Comparison of ENCODE assay signal across 8 mouse cellular contexts in the genomic region with DNA sequence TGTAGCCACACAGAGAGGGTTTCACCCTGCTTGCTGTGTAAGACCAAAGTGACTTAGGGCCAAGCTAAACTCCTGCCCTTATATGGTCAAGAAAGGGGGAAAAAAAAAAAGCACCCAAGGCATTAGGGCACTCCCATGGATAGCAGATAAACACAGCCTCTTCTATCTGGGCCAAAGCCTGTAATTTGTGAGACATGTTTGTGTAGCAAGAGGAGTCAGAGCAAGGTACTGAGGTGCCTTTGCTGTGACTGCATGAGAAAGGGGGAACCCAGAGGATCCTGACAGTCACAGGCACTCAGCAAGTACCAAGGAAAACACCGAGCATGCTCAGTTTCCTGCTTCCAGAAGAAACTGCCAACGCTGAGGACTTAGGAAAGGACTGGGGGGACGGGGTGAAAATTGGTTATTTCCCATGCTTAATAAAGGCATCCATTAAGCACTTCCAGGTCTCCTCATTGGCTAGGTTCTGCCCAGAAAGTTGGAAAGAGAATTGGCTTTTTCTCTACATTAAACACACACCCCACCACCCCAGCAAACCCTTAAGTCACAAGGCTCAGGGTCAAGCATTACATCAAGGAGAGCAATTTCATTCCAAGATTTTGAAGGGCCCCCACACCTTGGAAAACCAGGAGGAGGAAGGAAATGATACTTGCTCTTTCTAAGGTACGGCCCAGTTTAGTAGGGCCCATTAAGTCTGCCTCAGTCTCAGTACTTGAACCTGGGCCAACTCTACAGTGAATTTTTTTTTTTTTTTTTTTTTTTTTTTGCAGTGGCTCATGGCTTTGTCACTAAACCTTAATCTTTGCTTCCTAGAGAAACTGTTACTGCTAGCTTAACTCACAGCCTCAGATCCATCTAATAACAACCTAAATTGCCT. TPM values are rescaled to one million over a fixed set of nuclear protein-coding genes. Genes with fewer than 3 reads are reported as not detected.
DNase-seq lines count a peak whose midpoint lies in the region; ATAC-seq and TF ChIP-seq lines count a peak whose summit lies in the region.

No protein-coding gene starts in this region.

- H3K4me1 ChIP-seq in embryonic fibroblast, embryonic 13.5 days (ENCODE audit: control insufficient read depth, insufficient read depth, low read length) = peaks cover 23% of the 10 kb centered on the region
- peaks cover 35% of the 10 kb centered on the region for H3K4me1 ChIP-seq in midbrain, embryonic 14.5 days (ENCODE audit: control insufficient read depth, insufficient read depth, low read length)

- peak overlapping the region; percentile 67 for H3K27ac ChIP-seq in embryonic fibroblast, embryonic 13.5 days (ENCODE audit: insufficient read depth, low read length)
- no peak overlapping the region for H3K27ac ChIP-seq in midbrain, embryonic 14.5 days (replicated peaks; ENCODE audit: low read depth, low read length)

- ATAC-seq in midbrain, embryonic 14.5 days (ENCODE audit: low FRiP score, low TSS enrichment) = no peak

- H3K9me3 ChIP-seq in midbrain, embryonic 14.5 days (ENCODE audit: control insufficient read depth, low read length) = no peaks in the 10 kb centered on the region

- peak overlapping the region; percentile 10; the same call in 1 of the 2 replicates for H3K9ac ChIP-seq in midbrain, embryonic 14.5 days (replicated peaks; ENCODE audit: low read length)

- no peak for TF ChIP-seq CTCF in embryonic fibroblast, embryonic 13.5 days (IDR thresholded peaks at IDR 0.05; ENCODE audit: borderline replicate concordance, insufficient read depth, low read length)

- peak overlapping the region; percentile 67 for H3K4me2 ChIP-seq in midbrain, embryonic 14.5 days (ENCODE audit: low read length)

- 63% methylated on average over 4 of the region's 4 CpGs for WGBS in midbrain, embryonic 14.5 days

- peak overlapping the region; percentile 59 for H3K4me3 ChIP-seq in embryonic fibroblast, embryonic 13.5 days (ENCODE audit: insufficient read depth, low read length)
- no peak overlapping the region for H3K4me3 ChIP-seq in midbrain, embryonic 14.5 days (replicated peaks; ENCODE audit: low read depth, low read length)

- DNase-seq in kidney, adult 18-20 months = peak; percentile 28
- DNase-seq in kidney, adult 8-10 months = no peak
- DNase-seq in kidney, postnatal 36 days = peak; percentile 30 to 37
- DNase-seq in midbrain, embryonic 14.5 days = peak; percentile 9
- no peak for DNase-seq in right cerebral cortex, postnatal 10 days (ENCODE audit: low spot score in 2 of 2)
- no peak for DNase-seq in left cerebral cortex, postnatal 14 days (ENCODE audit: low spot score in 2 of 2)
- no peak for DNase-seq in urinary bladder, adult 18-20 months (ENCODE audit: low spot score in 2 of 2)

- H3K27me3 ChIP-seq in midbrain, embryonic 14.5 days (ENCODE audit: control insufficient read depth, insufficient read depth, low read length) = peaks cover 1% of the 10 kb centered on the region; the same call in 1 of the 2 replicates

- H3K36me3 ChIP-seq in midbrain, embryonic 14.5 days (ENCODE audit: control insufficient read depth, insufficient read depth, low read length) = peaks cover 1% of the 10 kb centered on the region; the same call in 1 of the 2 replicates

- no peak for TF ChIP-seq POLR2A in embryonic fibroblast, embryonic 13.5 days (IDR thresholded peaks at IDR 0.05; ENCODE audit: low read depth, low read length)

- intact Hi-C loops in left cerebral cortex, postnatal 14 days (cut with DNase I) = loop anchor here (5.0 kb wide), 1 partner anchor 231 kb away; no protein-coding TSS in a partner anchor

RNA-seq across cellular contexts. Expression of a gene that starts 8.0 kb away (rescaled TPM):
- 2,470 and 3,105 TPM in 2 replicates for polyA plus RNA-seq in embryonic fibroblast, embryonic 13.5 days (2011; ENCODE audit: insufficient read length, low read depth, missing spikeins)
- polyA plus RNA-seq in midbrain, embryonic 14.5 days (2014; fragmentation: Nextera tagmentation; extraction: Ambion mirVana) = 96.7 and 124 TPM in 2 replicates
- total RNA-seq in left cerebral cortex, postnatal 14 days (2021) = 100 to 1,000 TPM; 204 to 207 TPM

Comparison
In these comparisons a context has a peak if more than half of its experiments do, and no peak if none do; other contexts are left out.
1. DNase-seq: peak in kidney, adult 18-20 months (single experiment), kidney, postnatal 36 days (2 of 2) and midbrain, embryonic 14.5 days (single experiment); none in kidney, adult 8-10 months (0 of 2), right cerebral cortex, postnatal 10 days (0 of 2), left cerebral cortex, postnatal 14 days (0 of 2) and urinary bladder, adult 18-20 months (0 of 2).
2. RNA of a gene that starts 8.0 kb away (polyA plus RNA-seq): 2,470 to 3,105 TPM in embryonic fibroblast, embryonic 13.5 days; 96.7 to 124 TPM in midbrain, embryonic 14.5 days; every median in the first group is over 10 times any median in the second.